Mouse (Mus musculus): ENCODE data around the gene Pafah1b3. TPM values are rescaled to one million over a fixed set of nuclear protein-coding genes. Genes with fewer than 3 reads are reported as not detected.
A peak's percentile ranks its signal among the peaks of the same experiment; 100 is the strongest.
"Not testable (repeated sequence)": the region's sequence is repeated elsewhere in the genome, so short reads cannot be mapped to it uniquely, and the experiment has no call there.

The Pafah1b3 gene
- polyA plus RNA-seq, 3 experiments from 2014 or later = 17.5 to 37.2 (median 31.3) TPM

DNA sequence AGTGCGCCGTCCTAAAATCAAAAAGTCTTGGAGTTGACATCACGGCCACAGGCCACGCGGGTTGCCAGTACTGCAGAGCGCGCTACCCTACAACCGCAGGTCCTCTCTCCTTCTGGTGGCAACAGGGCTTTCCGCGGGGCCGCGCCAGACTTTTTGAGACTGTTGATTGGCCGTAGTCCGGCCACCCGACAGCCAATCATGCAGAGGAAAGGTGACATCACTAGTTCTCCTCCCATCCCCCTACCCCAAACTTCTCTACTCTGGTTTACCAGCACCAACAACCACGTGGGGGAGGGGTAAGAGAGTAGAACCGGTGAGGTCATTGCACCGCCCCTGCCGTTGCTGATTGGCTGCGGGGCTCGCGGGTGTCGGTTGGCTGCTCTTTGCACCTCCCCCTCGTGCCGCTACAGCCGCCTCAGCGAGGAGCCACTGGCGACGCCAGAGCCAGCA, 30.5 kb downstream of the Pafah1b3 start, which contains the start of gene Cic:
Gene Cic, plus strand, starts transcription at position 404 of the 450 bp plus-strand sequence.
- peak; percentile 69 for ATAC-seq

DNA sequence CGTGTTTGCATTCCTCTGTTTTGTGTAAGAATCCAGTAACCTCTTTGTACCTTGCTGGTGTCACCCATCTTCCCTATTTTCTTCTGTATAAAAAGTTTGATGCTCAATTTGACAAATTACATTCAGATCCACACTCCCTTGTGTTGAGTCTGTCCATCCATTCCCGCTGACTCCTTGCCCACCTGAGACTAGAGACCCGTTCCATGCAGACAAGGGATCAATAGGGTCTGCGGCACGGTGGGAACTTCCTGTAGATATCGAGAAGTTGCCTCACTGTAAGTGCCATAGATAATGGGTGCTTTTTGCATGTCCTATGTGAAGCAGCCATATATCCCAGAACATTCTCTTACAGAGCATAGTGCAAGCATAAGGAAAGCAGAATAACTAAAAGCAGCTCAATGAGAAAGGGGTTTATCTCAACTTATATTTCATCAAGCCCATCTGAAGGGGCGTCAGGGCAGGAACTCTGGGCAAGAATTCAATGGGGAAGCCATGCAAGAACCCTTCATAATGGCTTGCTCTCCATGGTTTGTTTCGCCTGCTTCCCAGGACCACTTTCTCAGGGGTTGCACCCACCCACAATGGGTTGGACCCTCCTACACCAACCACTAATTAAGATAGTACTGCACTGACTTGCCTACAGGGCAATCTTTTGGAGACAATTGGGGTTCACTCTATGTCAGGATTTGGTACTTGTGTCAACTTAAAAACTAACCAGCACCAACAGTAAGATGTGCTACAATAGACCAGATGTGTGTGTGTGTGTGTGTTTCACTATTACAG, 31.4 kb downstream of the Pafah1b3 start:
- no peak for ATAC-seq

DNA sequence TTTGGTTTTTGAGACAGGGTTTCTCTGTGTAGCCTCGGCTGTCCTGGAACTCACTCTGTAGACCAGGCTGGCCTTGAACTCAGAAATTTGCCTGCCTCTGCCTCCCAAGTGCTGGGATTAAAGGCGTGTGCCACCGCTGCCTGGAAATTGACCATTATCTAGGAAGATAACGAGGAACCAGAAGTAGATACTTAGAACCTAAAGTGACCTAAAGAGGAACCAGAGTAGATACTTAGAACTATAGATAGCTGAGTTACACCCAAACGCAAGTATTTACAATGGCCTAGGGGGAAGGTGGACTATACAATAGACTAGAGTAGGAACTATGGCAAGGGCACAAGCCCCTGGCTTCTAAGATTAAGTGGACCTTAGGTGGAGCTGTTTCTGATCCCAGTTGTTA, 32.0 kb downstream of the Pafah1b3 start:
- ATAC-seq = not testable (repeated sequence)

DNA sequence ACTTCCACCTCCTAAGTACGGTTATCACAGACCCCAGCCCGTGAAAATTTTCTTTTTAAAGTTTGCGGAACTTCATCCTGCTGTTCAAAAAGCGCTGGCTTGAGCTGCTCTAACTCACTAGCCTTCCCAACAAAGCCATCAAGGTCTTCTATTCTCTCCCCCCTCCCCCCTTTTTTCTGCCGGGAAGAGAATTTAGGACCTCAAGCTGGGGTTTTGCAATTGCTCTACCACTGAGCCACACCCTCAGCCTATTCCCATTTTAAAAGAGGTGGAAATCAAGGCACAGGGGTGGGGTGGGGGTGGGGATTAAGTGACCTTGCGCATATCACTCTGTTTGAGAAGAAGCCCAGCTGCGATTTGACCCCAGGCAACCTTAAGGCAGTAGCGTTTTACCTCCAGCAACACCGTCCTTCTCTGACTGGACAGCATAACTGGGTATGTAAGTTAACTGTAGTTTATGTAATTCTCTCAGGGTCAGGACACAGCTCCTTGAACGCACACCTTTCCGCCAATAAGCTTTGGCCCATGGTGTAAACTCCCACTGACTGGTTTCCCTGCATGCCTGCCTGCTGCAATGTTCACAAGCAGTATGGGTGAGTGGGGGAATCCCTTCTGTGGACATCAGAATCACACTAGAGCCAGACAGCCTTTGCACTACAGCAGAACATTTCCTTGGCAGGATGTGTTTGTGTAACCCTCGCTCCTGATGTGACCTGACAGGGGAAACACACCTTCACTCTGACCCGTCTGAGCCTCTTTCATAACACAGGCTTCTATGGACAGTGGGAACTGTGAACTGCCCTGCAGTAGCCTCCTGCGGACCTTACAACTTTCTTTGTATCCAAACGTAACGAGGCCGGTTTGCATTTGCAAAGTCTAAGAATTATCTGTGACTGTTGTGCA, 33.6 kb downstream of the Pafah1b3 start:
- no peak for ATAC-seq

DNA sequence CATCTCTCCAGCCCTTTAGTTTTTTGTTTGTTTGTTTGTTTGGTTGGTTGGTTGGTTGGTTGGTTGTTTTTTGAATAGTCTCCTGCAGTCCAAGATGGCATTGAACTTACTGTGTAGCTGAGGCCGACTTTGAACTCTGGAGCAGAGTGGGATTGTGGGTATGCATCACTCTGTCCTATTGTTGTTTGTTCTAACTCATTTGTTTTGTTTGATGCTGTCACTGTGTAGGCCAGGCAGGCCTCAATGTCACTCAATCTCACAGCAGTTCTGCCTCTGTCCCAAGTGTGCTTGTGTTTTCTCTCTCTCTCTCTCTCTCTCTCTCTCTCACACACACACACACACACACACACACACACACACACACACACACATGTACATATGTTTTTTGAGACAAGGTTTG, 35.9 kb downstream of the Pafah1b3 start:
- no peak for ATAC-seq

DNA sequence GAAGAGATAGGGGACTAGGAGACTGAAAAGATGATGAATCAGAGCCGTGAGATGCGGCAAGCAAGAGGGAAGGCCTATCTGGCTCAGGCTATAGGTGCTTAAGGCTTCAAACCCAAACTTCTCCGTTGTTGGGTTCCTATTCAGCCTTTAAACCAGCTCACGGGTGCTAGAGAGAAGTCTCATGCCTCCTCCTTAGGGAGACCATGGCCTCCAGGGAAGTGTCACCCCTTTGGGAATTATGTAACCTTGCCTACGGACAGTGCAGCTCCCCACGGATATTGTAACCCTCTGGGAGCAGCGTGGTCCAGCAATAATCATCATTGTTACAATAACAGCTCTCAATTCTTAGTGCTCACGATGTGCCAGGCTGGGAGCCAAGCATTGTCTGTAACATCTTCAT, 46.0 kb downstream of the Pafah1b3 start:
- ATAC-seq = no peak

DNA sequence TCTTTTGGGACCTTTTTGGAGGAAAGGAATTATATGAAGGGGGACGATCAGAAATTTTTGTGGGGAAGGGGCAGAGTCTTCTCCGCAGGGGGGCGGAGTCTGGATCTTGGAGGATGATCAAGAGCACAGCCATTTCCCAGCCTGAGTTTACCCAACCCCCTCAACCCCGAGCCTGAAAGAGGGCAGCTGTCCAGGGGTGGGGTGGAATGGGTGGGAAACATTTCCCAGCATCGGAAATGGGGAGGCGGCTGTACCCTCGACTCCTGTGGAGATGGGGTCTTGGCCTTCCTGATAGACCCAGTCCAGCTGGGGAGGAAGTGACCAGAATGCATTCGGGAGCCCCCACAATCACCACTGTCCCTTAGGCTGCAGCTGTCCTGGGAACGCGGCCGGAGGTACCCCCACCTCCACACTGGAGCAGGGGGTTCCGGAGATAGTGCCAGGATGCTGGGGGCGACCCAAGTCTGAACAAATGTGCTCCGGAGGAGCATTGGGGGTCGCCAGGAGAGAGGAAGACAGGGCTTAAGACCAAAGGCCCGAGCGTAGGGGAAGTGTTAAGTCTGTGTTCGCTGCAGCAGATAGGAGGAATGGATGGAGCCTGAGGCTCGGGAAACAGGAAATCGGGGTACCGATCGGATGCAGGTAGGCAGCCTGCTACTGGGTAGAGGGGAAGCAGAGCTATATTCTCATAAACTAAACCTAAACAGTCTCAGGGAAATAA, 46.6 kb downstream of the Pafah1b3 start:
- ATAC-seq = no peak

DNA sequence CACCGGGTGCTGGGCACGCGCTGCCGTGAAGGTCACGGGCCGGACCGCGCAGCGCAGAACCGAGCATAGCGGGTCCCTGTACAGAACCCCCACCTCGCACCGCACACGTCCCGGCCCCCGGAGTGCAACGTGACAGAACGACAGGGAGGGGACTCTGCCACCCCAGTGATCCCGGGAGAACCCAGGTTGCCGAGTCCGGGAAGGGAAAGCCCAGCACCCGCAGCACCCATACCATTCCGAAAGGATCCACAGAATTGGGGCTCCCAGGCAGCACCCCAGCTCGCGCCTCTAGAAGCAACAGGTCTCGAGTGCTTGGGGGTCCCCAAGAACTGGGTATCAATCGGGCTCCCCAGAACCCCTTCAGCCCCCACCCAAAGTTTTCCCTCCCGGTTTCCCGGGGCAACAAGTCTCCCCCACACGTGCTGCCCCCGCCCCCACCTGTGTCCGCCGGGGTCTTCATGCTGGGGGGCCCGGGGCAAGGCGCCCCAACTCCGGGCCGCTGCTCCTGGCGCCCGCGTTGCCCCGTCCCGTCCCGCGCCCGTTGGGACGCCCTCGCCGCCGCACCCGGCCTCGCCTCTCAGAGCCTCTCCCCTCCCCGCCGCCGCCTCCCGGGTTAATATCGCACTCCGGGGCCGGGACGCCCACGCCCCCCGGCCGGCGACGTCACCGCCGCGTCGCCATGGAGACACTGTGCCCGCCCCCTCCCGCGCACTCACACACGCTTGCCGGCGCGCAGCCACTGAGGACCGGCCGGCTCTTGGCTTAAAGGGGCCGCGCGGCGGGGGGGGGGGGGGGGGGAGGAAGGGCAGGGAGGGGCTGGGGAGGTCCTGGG, 47.4 kb downstream of the Pafah1b3 start, which contains the start of gene Erf:
Gene Erf, minus strand, starts transcription at position 621 of the 832 bp plus-strand sequence.
- ATAC-seq = peak; percentile 89

DNA sequence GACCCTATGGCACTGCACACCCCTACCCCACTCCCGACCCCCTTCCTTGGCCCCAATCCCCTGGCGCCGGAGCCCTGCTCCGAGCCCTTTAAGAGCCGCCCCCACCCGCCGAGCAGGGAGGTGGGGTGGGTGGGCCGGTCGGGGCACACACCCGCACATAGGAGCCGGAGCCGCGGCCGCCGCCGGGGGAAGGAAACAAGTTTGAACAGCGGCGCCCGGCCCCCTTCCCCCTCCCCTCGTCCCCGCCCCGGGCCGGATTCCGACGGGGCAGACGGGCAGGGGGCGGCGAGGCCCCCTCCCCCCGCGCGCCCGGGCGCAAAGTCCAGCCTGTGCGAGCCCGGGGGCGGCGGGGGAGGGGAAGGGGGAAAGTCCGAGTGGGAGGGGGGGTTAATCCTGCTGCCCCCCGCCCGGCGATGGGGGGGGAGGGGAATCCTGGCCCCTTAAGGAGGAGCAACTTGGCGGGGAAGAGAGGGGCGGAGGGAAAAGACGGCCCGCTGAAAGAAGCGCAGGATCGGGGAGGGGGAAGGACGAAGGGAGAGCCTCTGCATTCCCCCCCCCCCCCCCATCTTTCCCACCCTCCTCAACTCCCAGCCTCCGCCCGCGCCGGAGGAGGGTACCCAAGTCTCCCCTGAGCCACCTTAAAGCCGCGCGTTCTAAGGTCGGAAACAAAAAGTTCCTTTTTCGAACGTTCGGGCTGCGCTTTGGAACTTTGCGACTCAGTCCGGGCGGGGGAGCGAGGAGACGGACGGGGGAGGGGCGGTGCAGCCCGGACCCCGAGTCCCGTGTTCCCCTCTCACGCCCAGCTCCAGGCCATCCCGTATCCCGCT, 48.3 kb downstream of the Pafah1b3 start:
- peak; percentile 60 for ATAC-seq

DNA sequence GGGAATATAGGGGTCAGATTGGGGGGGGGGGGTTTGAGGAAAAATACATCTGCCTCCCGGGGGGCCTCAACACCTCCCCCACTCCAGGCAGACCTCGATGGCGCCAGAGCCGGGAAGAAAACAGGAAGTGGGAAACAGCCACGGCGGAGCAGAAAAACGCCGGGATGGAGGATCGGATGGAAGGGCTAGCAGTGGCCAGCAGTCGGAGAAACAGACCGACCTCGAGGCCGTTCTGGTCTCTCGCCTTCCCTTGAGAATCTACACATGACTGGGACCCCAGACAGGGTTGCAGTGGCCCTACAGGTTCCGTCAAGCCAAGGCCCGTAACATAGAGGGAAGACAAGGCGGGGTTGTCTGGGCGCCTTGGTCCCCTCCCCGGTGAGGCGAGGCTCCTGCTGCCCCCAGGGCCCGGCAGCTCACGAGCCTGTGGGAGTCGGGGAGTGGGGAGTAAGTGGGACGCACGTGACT, 48.9 kb downstream of the Pafah1b3 start:
- no peak for ATAC-seq

DNA sequence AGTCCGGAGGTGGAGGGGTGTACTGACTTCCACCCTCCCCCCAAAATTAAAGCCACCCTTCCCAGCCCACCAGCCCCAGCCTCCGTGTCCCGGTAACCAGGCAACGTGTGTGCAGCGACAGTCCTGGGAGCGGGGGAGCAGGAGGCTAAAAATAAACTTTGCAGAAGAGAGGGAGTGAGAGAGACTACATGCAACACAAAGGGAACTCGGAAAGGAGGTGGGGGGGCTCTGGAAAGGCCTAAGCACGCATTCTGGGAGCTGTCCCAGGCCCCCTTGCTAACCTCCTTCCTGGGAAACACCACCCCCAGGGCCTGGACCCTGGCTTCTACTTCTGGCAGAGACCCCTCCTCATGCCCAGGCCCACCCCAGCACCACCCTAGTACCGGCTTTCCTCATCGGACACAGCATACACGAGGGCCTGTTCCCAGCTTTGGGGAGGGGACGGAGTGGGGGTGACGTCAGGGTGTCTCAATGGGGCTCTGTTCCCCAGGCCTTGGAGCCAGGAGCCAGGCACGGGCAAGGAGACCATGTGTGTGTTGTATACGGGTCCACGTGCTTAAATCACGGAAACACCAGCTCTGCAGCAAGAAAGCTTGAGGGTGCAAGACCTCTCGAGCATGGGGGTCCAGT, 49.7 kb downstream of the Pafah1b3 start:
- no peak for ATAC-seq

DNA sequence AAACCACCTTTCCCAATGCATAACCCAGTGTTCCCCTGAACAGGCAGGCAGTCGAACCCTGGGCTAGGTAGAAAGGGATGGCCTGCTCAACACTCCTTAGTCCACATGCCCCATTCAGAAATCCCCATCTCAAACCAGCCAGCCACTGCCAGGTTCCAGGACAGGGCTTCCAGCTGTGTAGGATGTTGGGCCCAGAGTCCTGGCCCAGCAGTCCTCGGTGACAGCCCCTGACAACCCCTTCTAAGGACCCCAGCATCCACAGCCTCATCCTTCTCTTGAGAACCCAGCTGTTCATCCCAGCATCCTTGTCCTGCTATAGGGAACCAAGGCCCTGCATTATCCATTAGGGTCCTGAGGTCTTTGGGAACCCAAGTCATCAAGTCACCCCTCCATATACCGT, 50.3 kb downstream of the Pafah1b3 start:
- ATAC-seq = no peak

DNA sequence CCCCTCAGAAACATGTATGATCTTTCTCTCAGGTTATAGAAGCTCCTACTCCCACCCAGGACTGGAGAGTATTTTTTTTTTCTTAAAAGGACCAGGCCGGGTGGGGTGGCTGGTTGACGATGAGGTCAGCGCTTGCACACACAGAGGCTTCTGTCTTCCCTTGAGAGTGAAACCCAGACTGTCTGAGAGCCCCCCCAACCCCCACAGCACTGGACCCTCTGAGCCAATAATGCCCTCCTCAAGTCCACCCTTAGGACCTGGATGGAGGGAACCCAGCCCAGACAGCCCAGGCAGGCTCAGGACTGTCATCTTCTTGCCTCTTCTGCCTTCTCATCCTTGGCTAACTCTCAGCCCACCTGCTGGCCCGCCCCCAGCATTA, 51.0 kb downstream of the Pafah1b3 start:
- ATAC-seq = no peak

DNA sequence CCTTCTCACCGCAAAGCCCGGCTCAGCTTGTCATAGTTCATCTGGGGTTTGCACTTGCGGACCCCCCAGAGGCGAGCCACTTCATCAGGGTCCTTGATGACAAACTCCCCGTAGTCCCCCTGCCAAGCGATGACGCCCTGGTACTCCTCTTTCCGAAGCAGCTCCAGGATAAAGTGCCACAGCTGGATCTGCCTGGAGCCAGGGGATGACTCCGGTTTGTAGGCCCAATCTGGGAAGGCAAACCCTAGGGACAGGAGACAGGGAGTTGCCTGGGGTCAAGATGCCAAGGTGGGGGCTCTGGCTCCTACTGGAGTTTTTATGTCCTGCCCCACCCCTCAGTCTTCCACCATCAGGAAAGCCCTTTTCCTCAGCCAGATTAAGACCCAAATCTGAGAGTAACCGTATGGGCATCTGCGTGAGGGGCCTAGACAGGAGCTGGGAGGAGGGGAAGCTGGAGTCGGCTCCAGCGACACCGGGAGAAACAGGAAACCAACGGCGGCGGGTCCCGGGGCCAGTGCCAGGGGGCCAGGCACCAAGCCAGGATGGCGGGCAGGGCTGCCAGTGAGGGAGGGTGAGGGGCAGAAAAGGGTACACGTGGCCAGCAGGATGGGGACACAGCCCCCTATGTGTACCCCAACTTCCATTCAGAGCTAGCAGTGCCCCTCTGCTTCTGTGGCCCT, 51.6 kb downstream of the Pafah1b3 start:
- no peak for ATAC-seq

Other genes starting within 250 kb of the Pafah1b3 start
- 1 to 10 TPM; 3.1 to 4.9 (median 3.2) TPM for gene Grik5, start 225.6 kb downstream of the Pafah1b3 start, polyA plus RNA-seq (2017; shearing (Covaris generic))
- gene Zfp574, start 225.4 kb downstream of the Pafah1b3 start, polyA plus RNA-seq (2017; shearing (Covaris generic)) = 10 to 100 TPM in 2 of 3 experiments, 1 to 10 TPM in 1; 8.9 to 11.3 (median 11.3) TPM
- gene Pou2f2, start 118.3 kb downstream of the Pafah1b3 start, polyA plus RNA-seq (2017; shearing (Covaris generic)) = 10 to 100 TPM; 18.1 to 32.0 (median 30.0) TPM
- 10 to 100 TPM; 24.6 to 26.2 (median 25.0) TPM for gene Dedd2, start 77.4 kb downstream of the Pafah1b3 start, polyA plus RNA-seq (2017; shearing (Covaris generic))
- 1 to 10 TPM; 2.2 to 4.0 (median 2.5) TPM for gene Zfp526, start 76.6 kb downstream of the Pafah1b3 start, polyA plus RNA-seq (2017; shearing (Covaris generic))
- 10 to 100 TPM in 1 of 3 experiments, 1 to 10 TPM in 2; 8.5 to 13.3 (median 8.9) TPM for gene Gsk3a, start 60.1 kb downstream of the Pafah1b3 start, polyA plus RNA-seq (2017; shearing (Covaris generic))
- under 1 TPM; 0.34 to 0.70 (median 0.38) TPM for gene Erf, start 47.2 kb downstream of the Pafah1b3 start, polyA plus RNA-seq (2017; shearing (Covaris generic))
- 10 to 100 TPM; 17.9 to 35.2 (median 21.6) TPM for gene Cic, start 30.3 kb downstream of the Pafah1b3 start, polyA plus RNA-seq (2017; shearing (Covaris generic))
- not detected for gene Prr19, start 3.4 kb upstream of the Pafah1b3 start, polyA plus RNA-seq (2017; shearing (Covaris generic))
- not detected for gene Tmem145, start 8.1 kb upstream of the Pafah1b3 start, polyA plus RNA-seq (2017; shearing (Covaris generic))
- under 1 TPM in 2 of 3 experiments, not detected in 1; 0.13 to 0.31 TPM for gene Megf8, start 19.2 kb upstream of the Pafah1b3 start, polyA plus RNA-seq (2017; shearing (Covaris generic))
- gene Cnfn, start 71.7 kb upstream of the Pafah1b3 start, polyA plus RNA-seq (2017; shearing (Covaris generic)) = not detected
- gene Lipe, start 100.7 kb upstream of the Pafah1b3 start, polyA plus RNA-seq (2017; shearing (Covaris generic)) = 10 to 100 TPM in 2 of 3 experiments, 1 to 10 TPM in 1; 9.0 to 11.0 (median 10.1) TPM
- gene Cxcl17, start 114.9 kb upstream of the Pafah1b3 start, polyA plus RNA-seq (2017; shearing (Covaris generic)) = not detected
- gene Ceacam1, start 179.6 kb upstream of the Pafah1b3 start, polyA plus RNA-seq (2017; shearing (Covaris generic)) = under 1 TPM in 1 of 3 experiments, not detected in 2; 0.54 TPM
- gene Ceacam2, start 241.9 kb upstream of the Pafah1b3 start, polyA plus RNA-seq (2017; shearing (Covaris generic)) = under 1 TPM in 1 of 3 experiments, not detected in 2; 0.20 TPM